Mouse (Mus musculus) E14TG2a.4 (cell line): ENCODE measurements around the gene Btg4.

ENCODE experiments used
- H3K27me3 ChIP-seq: 2 replicates; pipeline ENCODE4 v1.6.1; 2014; ENCODE audit warnings: low read length, control low read depth; ENCODE audit not compliant: insufficient read depth
- H3K36me3 ChIP-seq: 2 replicates; pipeline ENCODE4 v1.6.1; 2014; ENCODE audit warnings: low read length, control low read depth; ENCODE audit not compliant: insufficient read depth
- H3K4me1 ChIP-seq: replicated peaks from 2 replicates; pipeline ENCODE4 v1.6.1; 2014; ENCODE audit warnings: low read depth, low read length, control low read depth
- H3K4me3 ChIP-seq: replicated peaks from 2 replicates; pipeline ENCODE4 v1.5.1; 2014; ENCODE audit warnings: mild to moderate bottlenecking, low read length
- H3K9me3 ChIP-seq: 2 replicates; pipeline ENCODE4 v1.6.1; 2014; ENCODE audit warnings: low read length, control low read depth
- CTCF ChIP-seq: conservative IDR thresholded peaks from 2 replicates; pipeline ENCODE4 v1.5.1; 2014; ENCODE audit warnings: low read length
- NANOG ChIP-seq: IDR thresholded peaks from 2 replicates; pipeline ENCODE4 v1.6.1; 2014; ENCODE audit warnings: borderline replicate concordance, low read length, mixed read lengths
- POU5F1 ChIP-seq: IDR thresholded peaks from 2 replicates; pipeline ENCODE4 v1.6.1; 2014; ENCODE audit warnings: low read length, borderline replicate concordance

Btg4 gene

DNA sequence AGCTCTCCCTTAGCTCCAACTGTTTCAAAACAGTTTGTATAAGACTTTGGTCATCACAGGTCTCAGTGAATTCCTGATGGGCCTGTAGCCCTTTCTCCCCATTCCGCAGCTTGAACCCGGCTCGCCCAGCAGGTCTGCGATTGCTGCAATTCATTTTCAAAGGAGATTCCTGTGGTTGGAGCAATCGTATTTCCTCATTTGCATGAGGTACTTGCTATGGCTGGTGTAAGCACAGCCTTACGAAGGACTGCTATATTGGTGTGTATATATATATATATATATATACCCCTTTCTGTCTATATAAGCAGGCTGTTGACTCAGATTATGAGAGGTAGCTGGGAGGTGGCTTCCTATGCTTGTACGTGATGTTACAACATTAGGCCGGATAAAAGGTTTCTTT lies 28.4 kb upstream of the Btg4 start:
- Histone ChIP-seq H3K9me3 (no peaks in the 10 kb centered on the region), H3K27me3 (peaks cover 4% of the 10 kb centered on the region; the same call in 1 of the 2 replicates), H3K36me3 (no peaks in the 10 kb centered on the region), H3K4me1 (no peaks in the 10 kb centered on the region), H3K4me3 (no peak overlapping the region)
- no peak for TF ChIP-seq NANOG
- TF ChIP-seq CTCF, result no peak
- TF ChIP-seq POU5F1, result no peak

DNA sequence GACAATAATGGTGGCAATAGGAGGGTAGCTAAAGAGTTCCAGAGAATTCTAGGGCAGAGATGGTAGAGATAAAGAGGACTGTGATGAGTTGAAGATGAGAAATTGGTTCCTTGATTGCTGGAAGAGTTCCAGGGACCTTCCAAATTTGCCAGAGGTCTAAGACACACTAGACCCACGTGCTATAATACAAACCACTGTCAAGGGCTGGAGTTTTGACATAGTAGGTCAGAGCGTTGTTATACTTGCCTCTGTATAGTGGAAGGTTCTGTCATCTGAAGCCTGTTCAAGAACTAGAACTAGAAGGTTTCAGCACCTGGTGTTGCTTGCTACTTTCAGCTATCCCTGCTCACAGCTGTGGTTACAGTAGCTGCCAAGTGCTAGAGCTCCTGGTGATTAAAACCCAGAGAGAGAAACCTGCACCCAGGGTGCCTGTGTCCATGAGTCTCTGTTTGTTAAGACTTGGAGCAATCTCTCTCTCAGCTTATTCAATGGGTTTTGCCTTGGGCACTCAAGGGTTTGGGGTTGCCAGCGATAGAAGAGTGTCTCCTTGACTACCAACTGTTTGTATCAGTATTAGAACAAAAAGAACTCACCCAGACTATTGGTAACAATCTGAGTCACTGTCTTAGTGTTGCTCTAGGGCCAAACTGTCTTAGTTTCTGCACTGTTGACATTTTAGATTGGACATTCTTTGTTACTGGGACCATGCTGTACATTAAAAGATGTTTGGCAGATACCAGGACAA lies 27.7 kb upstream of the Btg4 start:
- Histone ChIP-seq H3K9me3 (no peaks in the 10 kb centered on the region), H3K4me3 (no peak overlapping the region), H3K36me3 (no peaks in the 10 kb centered on the region), H3K4me1 (no peaks in the 10 kb centered on the region), H3K27me3 (peaks cover 4% of the 10 kb centered on the region; the same call in 1 of the 2 replicates)
- TF ChIP-seq NANOG (no peak), POU5F1 (no peak), CTCF (no peak)

DNA sequence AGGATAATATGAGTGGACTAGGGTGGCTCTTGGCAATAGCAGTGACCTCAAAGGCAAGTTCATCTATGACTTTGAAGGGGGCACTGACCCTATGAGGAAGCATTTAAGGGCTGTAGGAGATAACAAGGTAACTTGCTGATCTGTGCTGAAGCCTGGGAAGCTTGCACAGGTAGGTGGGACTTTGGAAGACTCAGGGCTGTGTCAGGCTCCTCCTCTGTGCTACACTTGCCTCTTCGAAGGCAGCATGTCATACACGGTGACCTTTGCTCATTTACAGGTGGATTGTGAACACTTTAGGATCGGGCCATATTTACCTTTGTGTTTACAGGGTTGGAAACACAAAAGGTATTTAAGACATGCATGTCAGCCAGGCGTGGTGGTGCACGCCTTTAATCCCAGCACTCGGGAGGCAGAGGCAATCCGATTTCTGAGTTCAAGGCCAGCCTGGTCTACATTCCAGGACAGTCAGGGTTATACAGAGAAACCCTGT lies 19.2 kb upstream of the Btg4 start:
- no peaks in the 10 kb centered on the region for H3K27me3 ChIP-seq
- H3K4me3 ChIP-seq, result no peak overlapping the region
- H3K9me3 ChIP-seq, result no peaks in the 10 kb centered on the region
- no peaks in the 10 kb centered on the region for H3K4me1 ChIP-seq
- H3K36me3 ChIP-seq, result no peaks in the 10 kb centered on the region
- TF ChIP-seq POU5F1 (no peak), CTCF (no peak), NANOG (no peak)

DNA sequence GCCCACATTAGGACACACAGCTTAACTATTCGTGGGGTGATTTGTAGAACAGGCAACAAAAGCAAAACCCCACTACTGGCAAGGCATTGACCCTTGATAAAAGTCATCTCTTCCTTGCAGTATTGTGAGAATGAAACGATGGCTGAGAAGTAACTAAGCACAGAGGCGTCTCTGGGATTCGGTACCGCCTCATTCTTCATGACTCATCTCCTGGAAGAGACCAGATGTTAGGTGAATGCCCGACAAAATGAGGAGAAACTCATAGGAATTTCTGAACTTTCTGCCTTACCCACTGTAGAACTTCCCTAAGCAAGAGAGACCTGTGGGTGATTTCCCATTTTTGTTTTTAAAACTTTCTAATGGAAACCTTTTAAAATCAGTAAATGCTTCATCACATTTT lies 18.6 kb upstream of the Btg4 start:
- Histone ChIP-seq H3K4me1 (no peaks in the 10 kb centered on the region), H3K36me3 (no peaks in the 10 kb centered on the region), H3K27me3 (no peaks in the 10 kb centered on the region), H3K4me3 (no peak overlapping the region), H3K9me3 (no peaks in the 10 kb centered on the region)
- TF ChIP-seq NANOG (no peak), POU5F1 (no peak), CTCF (no peak)

DNA sequence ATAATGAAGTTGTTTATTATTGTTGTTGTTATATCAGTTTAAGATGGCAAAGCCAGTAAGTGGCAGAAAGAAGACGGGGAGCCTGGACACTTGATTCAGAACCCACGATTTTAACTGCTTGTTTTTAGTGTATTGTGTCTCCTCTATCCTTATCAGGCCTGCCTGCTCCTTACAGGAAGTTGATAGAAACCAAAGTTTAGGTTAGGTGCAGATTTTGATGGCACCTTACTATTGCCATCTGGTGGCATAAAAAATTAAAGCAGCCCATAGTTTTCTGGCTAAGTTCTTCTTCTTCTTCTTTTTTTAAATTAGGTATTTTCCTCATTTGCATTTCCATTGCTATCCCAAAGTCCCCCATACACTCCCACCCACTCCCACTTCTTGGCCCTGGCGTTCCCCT lies 8.5 kb upstream of the Btg4 start:
- Histone ChIP-seq H3K9me3 (no peaks in the 10 kb centered on the region), H3K4me1 (no peaks in the 10 kb centered on the region), H3K36me3 (no peaks in the 10 kb centered on the region), H3K4me3 (no peak overlapping the region), H3K27me3 (no peaks in the 10 kb centered on the region)
- TF ChIP-seq POU5F1 (no peak), CTCF (peak; percentile 39), NANOG (no peak)

DNA sequence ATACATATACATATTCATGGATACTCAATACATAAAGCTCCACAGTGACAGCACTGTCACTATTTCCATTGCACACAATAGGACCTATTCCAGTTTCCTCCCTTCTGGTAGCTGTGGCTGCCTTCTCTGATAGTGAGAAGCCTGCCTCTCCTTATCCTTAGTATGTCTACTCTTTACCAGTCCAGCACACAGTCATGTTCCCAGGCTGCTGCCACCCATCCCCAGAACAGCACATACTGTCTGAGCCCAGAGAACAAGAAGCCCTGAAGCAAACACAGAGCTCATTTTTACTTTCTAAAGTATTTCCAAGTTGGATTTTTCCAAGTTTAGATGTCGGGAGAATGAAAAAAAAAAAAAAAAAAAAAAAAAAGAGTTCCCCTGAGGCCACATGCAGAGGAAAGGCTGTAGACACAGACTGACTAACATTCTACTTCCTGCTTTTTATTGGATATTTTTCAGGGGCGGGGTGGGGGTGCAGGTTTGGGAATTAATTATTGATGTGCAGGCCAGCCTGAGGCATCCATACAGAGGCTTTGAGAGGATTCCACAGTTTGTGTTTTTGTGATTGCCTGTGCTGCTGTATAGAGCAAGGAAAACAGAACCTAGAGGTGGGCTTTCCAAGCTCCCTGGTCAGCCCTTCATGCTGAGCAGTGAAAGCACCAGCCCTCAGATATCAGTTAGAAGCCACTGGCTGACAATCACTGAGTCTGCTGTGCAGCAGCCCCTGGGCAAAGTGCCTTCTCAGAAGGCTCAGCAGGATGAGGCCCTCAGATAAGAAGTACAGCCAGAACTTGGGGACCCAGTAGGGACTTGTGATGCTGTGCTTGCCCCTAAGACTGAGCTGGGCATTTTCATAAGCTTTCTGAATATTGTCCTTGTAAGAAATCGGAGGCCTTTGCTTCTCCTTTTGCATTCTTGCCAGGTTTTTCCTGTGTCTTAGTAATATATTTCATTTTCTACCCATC lies 4.1 kb upstream of the Btg4 start:
- Histone ChIP-seq H3K27me3 (no peaks in the 10 kb centered on the region), H3K4me3 (no peak overlapping the region), H3K4me1 (no peaks in the 10 kb centered on the region), H3K9me3 (no peaks in the 10 kb centered on the region), H3K36me3 (no peaks in the 10 kb centered on the region)
- TF ChIP-seq CTCF, result no peak
- no peak for TF ChIP-seq POU5F1
- no peak for TF ChIP-seq NANOG

DNA sequence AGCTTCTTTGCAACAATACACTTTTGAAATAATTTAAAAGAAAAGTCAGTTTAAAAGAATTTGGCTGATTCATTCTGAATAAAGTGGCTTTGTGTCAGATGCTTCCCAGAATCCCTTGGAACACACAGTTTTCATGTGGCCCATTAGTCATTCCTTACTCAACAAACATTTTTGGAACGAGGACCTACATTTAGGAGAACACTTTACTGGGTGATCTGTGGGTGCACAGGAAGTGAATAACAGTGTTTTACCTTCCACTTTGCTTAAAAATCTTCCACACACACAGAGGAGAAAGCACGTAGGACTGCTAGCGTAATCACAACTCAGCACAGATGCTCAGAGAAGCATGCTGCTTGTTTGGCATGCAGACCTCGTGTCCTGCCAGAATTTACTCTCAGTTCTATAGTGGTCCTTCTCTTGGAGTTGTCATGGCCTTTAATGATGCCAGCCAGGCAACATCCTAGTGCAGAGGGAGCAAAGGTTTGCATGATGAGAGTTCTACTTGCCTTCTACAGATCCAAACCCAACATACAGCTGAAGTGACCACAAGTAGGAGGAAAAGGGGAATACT lies 1.7 kb upstream of the Btg4 start:
- Histone ChIP-seq H3K4me1 (no peaks in the 10 kb centered on the region), H3K9me3 (no peaks in the 10 kb centered on the region), H3K27me3 (no peaks in the 10 kb centered on the region), H3K36me3 (no peaks in the 10 kb centered on the region), H3K4me3 (no peak overlapping the region)
- no peak for TF ChIP-seq POU5F1
- TF ChIP-seq NANOG, result no peak
- no peak for TF ChIP-seq CTCF

DNA sequence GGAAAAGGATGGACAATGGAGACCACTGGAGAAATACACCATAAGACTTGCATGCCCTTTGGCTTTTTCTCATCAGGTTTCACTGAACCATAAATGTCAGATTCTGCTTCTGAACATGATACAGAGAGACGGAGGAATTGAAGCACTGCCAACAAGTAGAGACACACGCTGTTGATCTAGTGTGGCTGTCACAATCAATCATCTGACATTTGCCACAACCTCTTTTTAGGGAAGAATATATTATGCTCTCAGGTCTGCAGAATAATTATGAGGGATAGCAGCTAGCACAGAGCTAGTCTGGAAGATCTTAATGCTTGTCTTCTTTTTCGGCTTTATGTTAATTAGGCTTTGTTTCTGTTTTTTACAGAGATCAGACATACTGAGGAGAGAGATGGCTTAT lies 7.5 kb downstream of the Btg4 start:
- TF ChIP-seq NANOG (no peak), CTCF (no peak), POU5F1 (no peak)

More for the DNA sequence above, 7.5 kb downstream of the Btg4 start:
- H3K36me3 ChIP-seq, result no peaks in the 10 kb centered on the region
- H3K4me3 ChIP-seq, result no peak overlapping the region
- H3K4me1 ChIP-seq, result no peaks in the 10 kb centered on the region
- 0 out of 2 replicates have a peak, but pooled peaks cover 4% of the 10 kb centered on the region for H3K27me3 ChIP-seq
- H3K9me3 ChIP-seq, result no peaks in the 10 kb centered on the region
